Mouse (Mus musculus): ENCODE measurements around the gene Trim69.

GRCm38 (mm10) chr2:122210534-122211228, 50.2 kb downstream of the Trim69 start:
- TF ChIP-seq POLR2A (IDR thresholded peaks at IDR 0.05; ENCODE audit: low read depth, low read length) = no peak
- TF ChIP-seq CTCF (IDR thresholded peaks at IDR 0.05; ENCODE audit: extremely low read depth, insufficient read length, insufficient replicate concordance, low read depth, low read length) = no peak
